Mouse (Mus musculus) NIH3T3 (cell line): ENCODE results near the gene Chst8.
A peak's percentile ranks its signal among the peaks of the same experiment; 100 is the strongest.

Source experiments
- DNase-seq: peaks from one replicate; pipeline ENCODE4 v3.0.0-alpha.2; 2012; ENCODE audit warnings: low read depth

Chst8 gene

GRCm38 (mm10) chr7:34667874-34668273, 144.6 kb downstream of the Chst8 start:
- no peak for DNase-seq

DNA sequence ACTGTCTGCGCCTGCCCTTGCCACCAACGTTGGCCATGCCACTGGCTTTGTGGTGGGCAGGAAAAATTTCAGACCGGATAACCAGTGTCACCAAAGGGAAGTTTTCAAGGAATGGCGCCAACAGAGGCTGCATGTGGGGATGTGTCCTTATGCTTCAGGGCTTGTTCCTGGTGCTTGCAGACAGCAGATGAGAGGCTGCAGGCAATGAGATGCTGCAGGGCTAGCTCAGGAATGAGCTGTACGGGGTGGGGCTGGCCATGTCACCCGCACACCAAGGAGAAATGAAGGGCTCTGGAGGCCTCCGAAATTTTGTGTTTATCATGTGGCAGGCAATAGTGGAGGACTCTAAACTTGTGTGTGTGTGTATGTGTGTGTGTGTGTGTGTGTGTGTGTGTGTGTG, 149.4 kb downstream of the Chst8 start:
- DNase-seq, result no peak

DNA sequence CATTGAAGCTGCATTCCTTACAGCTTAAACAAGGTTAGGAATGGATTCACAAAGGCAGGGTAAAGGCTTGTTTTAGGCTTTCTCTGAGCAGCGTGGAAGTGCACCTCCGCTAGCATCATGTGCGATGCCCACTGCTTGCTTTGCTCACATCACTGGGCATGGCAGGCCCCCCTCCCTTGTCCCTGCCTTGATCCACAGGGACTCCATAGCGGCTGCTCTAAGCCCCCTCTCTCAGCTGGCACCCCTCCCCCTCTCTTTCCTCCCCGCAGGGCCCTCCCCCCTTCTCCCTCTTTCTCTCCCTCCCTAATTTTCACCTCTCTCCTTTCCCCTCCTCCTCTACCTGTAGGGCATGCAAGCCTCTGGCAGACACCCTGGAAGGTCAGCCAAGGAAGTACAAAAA, 150.3 kb downstream of the Chst8 start:
- no peak for DNase-seq

DNA sequence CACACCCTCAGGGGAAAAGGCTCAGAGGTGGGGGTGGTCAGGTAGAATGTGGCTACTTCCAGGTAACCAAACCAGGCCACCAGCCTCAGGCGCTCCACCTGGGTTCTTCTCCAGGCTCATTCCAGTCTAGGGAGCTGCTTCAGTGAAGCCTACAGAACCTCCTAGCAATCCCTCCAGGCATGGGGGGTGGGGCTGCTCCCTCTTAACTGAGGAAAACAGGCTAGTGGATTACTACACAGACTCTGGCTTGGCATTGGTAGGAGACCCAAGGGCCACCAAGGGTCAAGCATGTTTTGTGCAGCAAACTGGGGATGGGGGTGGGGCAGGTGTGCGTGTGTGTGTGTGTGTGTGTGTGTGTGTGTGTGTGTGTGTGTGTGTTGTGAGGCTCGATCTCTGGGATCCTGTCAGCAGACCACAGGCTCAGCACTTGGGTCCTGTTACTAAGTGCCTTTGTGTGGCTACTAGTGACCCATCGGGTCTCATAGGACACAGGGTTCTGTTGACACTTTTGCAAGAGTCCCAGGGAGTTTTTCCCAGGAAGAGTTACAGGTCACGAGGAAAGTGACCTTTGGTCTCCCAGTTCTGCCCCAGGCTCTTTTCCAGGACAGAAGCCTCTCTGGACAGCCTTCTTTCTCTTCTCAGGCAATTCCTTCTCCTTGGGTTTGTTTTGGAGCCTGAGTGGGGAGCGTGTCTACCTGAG, 153.0 kb downstream of the Chst8 start:
- no peak for DNase-seq

GRCm38 (mm10) chr7:34656632-34657031, 155.9 kb downstream of the Chst8 start, which contains the start of gene Kctd15:
Kctd15 (minus strand) TSS chr7:34656732.
- DNase-seq, result no peak

DNA sequence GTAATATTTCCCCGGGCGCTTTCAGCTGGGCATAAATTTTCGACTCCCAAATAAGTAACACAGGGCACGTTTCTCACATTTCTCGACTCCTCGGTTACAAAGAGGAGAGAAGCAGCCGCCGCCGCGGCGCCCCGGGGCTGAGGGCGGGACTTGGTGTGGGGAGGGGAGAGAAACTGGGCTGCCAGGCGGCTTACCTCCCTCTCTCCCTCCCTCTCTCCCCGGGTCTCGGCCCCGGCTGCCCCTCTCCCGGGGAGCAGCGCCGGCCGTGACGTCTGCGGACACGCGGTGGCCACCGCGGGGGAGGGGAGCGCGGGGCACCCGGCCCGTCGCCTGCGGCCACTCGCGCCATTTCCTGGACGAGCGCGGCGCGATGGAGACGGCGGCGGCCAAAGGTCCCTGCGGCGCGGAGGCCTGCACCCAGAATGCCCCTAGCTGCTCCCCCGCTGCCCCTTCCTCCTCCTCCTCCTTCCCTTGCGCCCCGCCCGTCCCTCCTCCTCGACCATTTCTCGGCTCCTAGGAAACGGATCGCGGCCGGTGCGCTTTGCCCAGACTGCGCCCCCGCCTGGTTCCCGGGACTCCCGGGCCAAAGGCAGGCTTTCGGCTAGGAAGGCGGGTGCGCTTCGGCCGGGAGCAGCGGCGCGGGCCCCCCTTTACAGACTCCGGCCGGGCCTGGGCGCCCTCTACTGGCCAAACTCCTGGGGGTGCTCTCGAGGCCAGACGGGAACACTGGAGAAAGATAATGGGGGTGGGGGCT, 157.2 kb downstream of the Chst8 start:
- DNase-seq, result peak; percentile 97

DNA sequence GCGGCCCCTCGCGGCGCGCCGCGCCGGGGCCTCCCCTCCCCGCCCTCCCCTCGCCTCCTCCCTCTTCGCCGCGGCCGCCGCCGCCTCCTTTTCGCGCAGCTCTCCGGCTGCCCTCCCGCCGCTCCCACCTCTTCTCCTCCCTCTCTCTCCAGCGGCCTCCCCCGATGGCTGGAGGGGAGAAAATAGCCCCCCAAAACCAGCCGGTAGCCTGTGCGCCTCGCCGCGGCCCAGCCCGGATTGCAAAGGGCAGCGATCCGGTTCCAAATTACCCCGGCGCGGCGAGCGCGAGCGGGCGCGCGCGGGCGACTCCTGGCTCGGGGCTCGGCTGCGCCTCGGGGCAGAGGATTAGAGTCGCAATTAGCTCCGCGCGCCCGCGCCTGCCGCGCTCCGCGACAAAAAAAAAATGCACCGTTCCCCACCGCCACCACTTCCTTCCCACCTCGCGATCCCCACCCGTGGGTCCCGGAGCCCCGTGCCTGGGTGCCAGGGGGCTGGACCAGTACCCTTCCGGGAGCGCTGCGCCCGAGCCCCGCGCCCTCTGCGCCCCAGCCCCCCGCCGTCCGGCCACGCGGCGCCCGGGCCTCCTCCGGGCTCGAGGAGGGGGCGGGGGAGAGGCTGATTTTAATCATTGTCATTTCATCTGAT, 157.9 kb downstream of the Chst8 start:
- peak; percentile 80 for DNase-seq

GRCm38 (mm10) chr7:34653731-34654440, 158.6 kb downstream of the Chst8 start:
- DNase-seq, result peak; percentile 67

DNA sequence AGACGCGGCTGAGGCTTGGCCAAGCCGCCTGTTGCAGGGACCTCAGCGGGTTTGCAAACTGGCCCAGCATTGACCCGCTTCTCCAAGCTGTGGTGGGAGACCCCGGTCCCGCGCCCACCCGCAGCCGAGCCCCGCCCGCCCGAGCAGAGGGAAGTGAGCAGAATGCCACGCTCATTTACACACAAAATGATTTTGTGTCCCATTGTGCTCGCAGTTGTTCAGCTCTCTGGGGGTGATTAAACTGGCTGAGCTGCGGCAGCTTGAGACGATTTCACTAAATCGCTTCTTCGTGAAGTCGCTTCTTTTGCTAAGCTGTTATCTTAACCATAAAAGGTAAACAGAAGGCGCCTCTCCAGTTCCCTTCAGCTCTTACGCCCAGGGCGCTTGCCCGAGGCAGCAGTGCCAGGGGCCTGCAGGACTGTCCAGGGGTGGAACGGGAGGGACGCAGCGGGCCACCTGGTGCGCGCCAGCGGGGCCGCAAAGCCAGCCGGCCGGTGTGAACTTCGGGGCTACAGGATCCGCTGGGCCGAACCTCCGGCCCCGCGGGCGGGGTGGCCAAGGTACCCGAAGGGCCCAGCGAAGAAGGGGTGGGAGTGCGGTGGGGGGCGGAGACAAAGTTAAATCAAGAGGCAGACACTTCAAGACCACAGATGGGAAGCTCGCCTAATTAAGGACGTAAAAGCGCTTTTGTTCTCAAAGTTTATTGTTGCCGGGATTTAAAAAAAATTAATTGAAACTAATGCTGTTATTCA, 159.6 kb downstream of the Chst8 start:
- DNase-seq, result peak; percentile 67

DNA sequence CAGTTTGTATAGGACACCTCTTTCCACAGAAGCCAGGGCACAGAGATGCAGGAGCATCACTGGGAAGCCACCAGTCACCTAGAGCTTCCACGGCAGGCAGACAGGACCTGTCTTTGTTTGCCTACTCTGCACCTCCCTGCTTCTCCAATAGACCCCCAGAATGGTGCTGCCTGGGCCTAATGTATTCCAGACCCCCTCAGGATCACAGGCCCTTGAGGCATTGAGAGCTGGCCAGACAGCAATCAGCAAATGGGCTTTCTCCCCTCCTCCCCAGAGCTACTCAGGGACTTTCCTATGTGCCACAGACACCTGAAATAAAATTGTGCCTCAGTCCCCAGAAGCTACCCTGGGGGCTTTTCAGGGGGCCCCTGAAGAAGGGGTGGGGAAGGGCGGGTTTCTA, 161.1 kb downstream of the Chst8 start:
- DNase-seq, result no peak

DNA sequence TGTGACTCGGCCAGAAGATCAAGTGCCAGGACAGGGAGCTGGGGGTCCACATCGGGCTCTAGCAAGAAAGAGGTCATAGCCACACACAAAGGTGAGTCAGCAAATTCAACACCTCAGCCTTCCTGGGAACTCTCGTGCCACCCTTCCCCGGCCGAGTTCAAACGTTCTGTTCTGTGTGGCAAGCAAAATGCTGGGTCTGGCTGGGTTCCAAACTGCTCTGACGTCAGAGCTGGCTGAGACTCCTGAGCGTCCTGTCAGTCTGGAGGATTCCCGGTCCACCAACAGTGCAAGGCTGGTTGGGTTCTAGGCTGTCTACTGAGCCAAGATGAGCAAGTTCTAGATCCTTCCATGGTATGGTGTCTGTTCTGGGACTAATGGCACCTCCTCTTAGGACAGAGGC, 165.5 kb downstream of the Chst8 start:
- DNase-seq, result peak; percentile 48

- no peak for DNase-seq
Measured at GRCm38 (mm10) chr7:34646144-34646795, 166.2 kb downstream of the Chst8 start.

DNA sequence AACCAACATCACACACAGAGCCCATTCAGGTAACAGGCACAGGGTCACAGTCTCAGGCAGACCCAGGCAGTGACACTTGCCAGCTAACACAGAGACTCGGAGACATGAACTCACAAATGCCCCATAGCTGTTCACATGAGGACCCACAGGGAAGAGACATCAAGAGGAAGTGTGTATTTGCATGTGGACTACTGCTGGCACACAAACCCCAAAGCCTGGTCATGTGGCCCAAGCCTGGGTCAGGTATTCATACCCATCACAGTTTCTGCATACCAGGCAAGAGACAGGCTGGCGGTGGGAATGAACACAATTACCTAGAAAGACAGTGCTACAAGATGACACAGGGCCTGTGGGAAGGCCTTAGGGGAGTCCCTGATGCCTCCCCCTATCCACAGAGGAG, 166.9 kb downstream of the Chst8 start:
- no peak for DNase-seq

- DNase-seq, result no peak
Measured at GRCm38 (mm10) chr7:34644591-34644990, 167.9 kb downstream of the Chst8 start.

DNA sequence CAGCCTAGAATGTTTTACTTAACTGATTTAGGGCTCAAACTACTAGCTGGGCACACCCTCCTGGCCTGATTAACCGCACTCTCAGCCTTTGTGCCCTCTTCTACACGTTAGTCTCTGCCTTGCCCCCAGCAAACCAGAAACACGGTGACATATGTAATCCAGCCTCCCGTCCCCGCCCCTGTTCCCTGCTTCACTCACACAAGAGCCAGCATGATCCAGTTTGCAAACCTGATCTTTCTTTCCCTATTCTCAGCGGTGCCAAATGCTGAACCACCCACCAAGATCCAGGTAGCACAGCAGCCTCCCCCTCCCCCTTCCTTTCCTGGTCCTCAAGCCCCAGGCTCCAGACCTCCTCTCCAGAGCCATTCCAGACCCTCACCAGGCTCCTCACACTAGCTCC, 169.2 kb downstream of the Chst8 start:
- DNase-seq, result no peak

DNA sequence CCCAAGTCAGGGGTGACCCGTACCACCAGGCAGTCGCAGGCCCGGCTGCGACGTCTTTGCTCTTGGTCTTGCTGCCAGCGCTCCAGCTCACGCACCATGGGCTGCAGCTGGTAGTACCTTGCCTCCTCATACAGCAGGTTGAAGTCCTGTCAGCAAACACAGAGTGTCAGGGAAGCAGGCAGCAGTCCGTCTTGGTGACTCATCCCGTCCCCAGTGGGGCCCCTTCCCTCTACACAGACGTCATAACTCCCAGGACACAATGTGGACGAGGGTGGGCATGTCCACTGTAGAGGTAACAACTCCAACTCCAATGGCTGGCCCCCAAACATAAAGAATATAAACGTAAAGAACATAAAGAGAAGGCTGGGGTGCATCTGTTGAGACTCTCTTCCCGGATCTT, 170.5 kb downstream of the Chst8 start:
- DNase-seq, result no peak

DNA sequence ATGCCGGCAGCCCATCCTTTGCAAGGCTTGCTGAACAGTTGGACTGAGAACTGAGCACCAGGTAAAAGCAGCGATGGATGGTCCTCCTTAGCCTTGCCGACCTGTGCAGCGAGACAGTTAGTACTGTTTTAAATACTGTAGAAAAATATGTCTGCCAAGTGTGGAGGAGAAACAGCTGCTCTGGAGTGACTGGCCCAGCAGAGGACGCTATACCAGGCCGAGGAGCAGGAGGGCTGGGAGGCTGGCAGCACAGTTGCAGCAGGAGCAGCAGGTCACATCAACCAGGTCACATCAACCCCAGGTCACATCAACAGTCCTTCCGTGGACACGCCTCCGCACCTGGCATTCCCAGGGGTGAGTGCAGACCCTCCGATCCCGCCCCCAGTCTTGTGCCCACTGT, 172.7 kb downstream of the Chst8 start:
- no peak for DNase-seq

- no peak for DNase-seq
Measured at GRCm38 (mm10) chr7:34636661-34637060, 175.8 kb downstream of the Chst8 start.

DNA sequence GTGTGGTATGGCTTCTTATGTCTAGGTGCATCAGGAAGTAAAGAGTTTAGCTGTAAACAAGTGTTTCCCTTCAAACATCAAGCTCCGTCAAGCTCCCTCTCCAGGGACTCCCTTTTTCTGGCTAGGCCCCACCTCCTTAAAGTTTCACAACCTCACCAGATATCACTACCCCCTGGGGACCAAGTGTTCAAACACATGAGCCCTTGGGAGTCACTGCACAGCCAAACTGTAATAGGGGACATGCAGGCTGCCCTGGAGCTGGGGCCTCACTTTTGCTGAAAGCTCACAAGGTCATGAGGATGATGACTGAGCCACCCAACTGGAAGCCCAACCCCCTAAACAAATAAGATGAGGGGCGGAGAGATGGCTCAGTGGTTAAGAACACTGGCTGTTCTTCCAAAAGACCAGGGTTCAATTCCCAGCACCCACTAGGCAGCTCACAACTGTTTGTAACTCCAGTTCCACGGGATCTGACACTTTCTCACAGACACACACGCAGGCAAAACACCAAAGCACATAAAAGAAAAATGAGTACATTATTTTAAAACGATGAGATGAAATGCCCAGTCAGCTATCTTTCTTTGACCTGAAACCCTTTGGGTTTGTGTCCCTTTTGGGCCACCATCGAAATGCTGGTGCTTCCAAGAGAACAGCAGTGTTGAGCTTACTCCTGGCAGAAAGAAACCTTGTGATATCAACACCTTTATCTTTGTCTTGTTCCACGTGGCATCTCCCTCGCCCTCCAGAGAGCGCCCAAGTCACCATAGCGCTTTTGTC, 179.4 kb downstream of the Chst8 start:
- no peak for DNase-seq
